Mouse (Mus musculus) hindbrain, embryonic 14.5 days (tissue): ENCODE measurements around the gene Polr2e. TPM values are rescaled to one million over a fixed set of nuclear protein-coding genes. Genes with fewer than 3 reads are reported as not detected.

Experiments
- ATAC-seq: fragments of 200-750 bp; cut with Nextera tagmentation; 2 replicates; pipeline ENCODE4 v1.8.0; 2017; ENCODE audit warnings: moderate number of reproducible peaks, mild to moderate bottlenecking, moderate TSS enrichment, moderate library complexity; ENCODE audit not compliant: low FRiP score
- DNase-seq: peaks from one replicate; pipeline ENCODE4 v3.0.0-alpha.2; 2015; ENCODE audit warnings: low spot score
- H3K27ac ChIP-seq: fragments of 300-500 bp; sonication (generic); 2 replicates; pipeline ENCODE4 v1.5.1; 2014; ENCODE audit warnings: mild to moderate bottlenecking, moderate library complexity
- H3K27me3 ChIP-seq: fragments of 300-500 bp; sonication (generic); 2 replicates; pipeline ENCODE4 v1.6.1; 2014; ENCODE audit warnings: mild to moderate bottlenecking, low read length, mixed read lengths; ENCODE audit not compliant: control insufficient read depth, insufficient read depth
- H3K36me3 ChIP-seq: fragments of 300-500 bp; sonication (generic); replicated peaks from 2 replicates; pipeline ENCODE4 v1.6.1; 2014; ENCODE audit not compliant: control insufficient read depth, insufficient read depth
- H3K4me1 ChIP-seq: fragments of 300-500 bp; sonication (generic); replicated peaks from 2 replicates; pipeline ENCODE4 v1.6.1; 2014; ENCODE audit warnings: antibody characterized with exemption, low read length, mixed read lengths; ENCODE audit not compliant: control insufficient read depth, insufficient read depth
- H3K4me2 ChIP-seq: fragments of 300-500 bp; sonication (generic); replicated peaks from 2 replicates; pipeline ENCODE4 v1.6.1; 2014; ENCODE audit warnings: mild to moderate bottlenecking, moderate library complexity
- H3K4me3 ChIP-seq: fragments of 300-500 bp; sonication (generic); replicated peaks from 2 replicates; pipeline ENCODE4 v1.5.1; 2014; ENCODE audit warnings: mild to moderate bottlenecking, low read length
- H3K9ac ChIP-seq: fragments of 300-500 bp; sonication (generic); 2 replicates; pipeline ENCODE4 v1.6.1; 2014
- H3K9me3 ChIP-seq: fragments of 300-500 bp; sonication (generic); 2 replicates; pipeline ENCODE4 v1.6.1; 2016; ENCODE audit warnings: low read length; ENCODE audit not compliant: control insufficient read depth
- WGBS: fragments of 180-500 bp; shearing (Covaris S2); extraction: QIAGEN DNeasy Blood & Tissue Kit; methylation state at CpG from one replicate; pipeline ENCODE4 v1.1.7; 2014; 5-methylcytosine and 5-hydroxymethylcytosine counted together
- polyA plus RNA-seq: library from polyadenylated mRNA; unstranded; fragments of >200 nt; fragmentation: Nextera tagmentation; extraction: Ambion mirVana; gene quantifications from 2 replicates; pipeline ENCODE4 v1.2.1, GENCODE M21; 2014

The Polr2e gene
- polyA plus RNA-seq, 1 experiment from 2014 or later: 150 TPM

DNA sequence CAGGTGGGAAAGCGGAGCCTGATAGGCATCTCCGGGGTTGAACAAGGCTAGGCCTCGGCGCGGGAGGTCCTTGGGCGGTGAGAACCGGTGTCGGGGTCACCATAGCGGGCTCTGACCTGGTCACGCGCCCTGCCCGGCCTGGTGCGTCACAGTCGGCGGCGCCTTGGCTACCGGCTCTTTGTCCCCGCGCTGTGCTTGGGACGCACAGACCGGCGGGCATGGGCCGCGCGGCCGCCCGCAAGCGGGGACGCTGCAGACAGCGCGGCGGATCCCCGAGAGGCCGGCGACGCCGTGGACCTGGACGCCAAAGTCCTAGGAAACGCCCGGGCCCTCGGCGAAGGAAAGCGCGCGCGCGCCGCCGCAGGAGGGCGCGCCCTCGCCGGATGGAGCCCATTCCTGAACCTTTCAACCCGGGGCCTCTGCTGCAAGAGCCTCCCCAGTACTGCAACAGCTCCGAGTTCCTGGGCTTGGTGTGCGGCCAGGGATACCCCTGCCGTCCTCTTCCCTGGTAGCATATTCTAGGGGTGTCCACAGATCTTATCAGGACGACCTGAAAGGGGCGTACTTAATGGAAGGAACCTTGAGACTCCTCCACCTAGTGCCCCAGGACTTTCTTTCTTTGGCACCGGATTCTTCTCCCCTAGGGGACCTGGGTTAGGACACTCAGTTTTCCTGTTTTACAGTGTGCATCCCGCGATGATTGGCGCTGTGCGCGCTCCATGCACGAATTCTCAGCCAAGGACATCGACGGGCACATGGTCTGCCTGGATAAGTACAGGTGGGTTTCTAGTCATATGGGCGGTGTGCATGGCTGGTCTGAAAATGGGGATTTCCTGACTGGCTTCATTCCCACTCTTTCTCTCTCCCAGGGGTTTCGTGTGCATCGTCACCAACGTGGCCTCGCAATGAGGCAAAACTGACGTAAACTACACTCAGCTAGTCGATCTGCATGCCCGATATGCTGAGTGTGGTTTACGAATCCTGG is 14.5 kb upstream of the Polr2e start:
- DNase-seq (peak; percentile 70), ATAC-seq (peak; percentile 54)
- Histone ChIP-seq H3K36me3 (peaks cover 35% of the 10 kb centered on the region), H3K9me3 (no peaks in the 10 kb centered on the region), H3K4me1 (peaks cover 16% of the 10 kb centered on the region), H3K9ac (peak overlapping the region; percentile 95), H3K27ac (peak overlapping the region; percentile 96), H3K4me2 (peak overlapping the region; percentile 78), H3K27me3 (no peaks in the 10 kb centered on the region), H3K4me3 (peak overlapping the region; percentile 91)
- 1% methylated on average over 77 of the region's 77 CpGs for WGBS

DNA sequence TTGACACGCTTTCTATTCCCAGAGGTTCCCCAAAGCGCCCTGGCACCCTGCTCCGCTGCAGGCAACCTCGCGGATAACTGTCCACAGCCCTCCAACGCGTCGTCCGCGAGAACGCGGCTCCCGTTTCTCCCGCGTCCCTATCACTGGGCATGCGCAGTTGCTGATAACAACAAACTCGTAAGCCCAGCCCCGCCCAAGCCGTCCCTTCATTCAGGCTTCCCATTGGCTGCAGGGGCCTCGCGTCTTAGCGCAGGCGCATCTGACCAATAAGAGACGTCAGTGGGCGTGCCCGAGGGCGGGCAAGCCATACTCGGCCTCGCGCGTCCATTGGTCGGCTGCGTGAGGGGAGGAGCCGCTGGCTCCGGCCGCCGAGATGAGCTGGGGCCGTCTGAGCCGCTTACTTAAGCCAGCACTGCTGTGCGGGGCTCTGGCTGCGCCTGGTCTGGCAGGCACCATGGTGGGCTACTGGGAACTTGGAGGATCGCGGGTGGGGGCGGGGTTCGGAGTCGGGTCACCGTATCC is 13.7 kb upstream of the Polr2e start:
- WGBS: under 1% methylated on average over 46 of the region's 47 CpGs

DNA sequence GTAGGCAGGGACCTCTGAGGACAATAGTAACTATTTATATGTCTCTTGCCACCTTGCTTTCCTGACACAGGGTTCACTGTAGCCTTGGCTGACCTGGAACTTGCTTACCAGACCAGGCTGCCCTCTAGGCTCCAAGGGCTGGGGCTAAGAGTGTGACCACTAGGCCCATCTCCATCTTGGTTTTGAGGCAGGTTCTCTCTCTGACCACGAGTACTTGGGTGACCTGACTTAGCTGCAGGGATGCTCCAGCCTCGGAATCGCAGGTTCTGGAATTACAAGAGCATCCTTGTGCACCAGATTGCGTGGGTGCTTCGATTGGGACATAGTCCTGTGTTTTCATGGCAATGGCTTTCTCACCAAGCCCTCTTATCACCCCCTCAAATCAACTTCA is 12.8 kb upstream of the Polr2e start:
- H3K9ac ChIP-seq: no peak overlapping the region
- ATAC-seq (no peak), DNase-seq (no peak)
- H3K4me2 ChIP-seq: 0 out of 2 replicates have a peak overlapping the region, but pooled peaks have one; percentile 62
- no peak overlapping the region for H3K4me3 ChIP-seq
- no peaks in the 10 kb centered on the region for H3K27me3 ChIP-seq
- 0 out of 2 replicates have a peak overlapping the region, but pooled peaks have one; percentile 10 for H3K27ac ChIP-seq
- 86% methylated on average over 5 of the region's 5 CpGs for WGBS
- H3K36me3 ChIP-seq: peaks cover 21% of the 10 kb centered on the region
- peaks cover 16% of the 10 kb centered on the region for H3K4me1 ChIP-seq
- H3K9me3 ChIP-seq: no peaks in the 10 kb centered on the region

More for the DNA sequence above, 13.7 kb upstream of the Polr2e start:
- H3K9ac ChIP-seq: peak overlapping the region; percentile 95
- H3K27me3 ChIP-seq: no peaks in the 10 kb centered on the region
- peak overlapping the region; percentile 78 for H3K4me2 ChIP-seq
- H3K4me3 ChIP-seq: peak overlapping the region; percentile 91
- peak; percentile 99 for DNase-seq
- no peaks in the 10 kb centered on the region for H3K9me3 ChIP-seq
- peaks cover 30% of the 10 kb centered on the region for H3K36me3 ChIP-seq
- peaks cover 16% of the 10 kb centered on the region for H3K4me1 ChIP-seq
- peak overlapping the region; percentile 96 for H3K27ac ChIP-seq
- peak; percentile 95 for ATAC-seq

DNA sequence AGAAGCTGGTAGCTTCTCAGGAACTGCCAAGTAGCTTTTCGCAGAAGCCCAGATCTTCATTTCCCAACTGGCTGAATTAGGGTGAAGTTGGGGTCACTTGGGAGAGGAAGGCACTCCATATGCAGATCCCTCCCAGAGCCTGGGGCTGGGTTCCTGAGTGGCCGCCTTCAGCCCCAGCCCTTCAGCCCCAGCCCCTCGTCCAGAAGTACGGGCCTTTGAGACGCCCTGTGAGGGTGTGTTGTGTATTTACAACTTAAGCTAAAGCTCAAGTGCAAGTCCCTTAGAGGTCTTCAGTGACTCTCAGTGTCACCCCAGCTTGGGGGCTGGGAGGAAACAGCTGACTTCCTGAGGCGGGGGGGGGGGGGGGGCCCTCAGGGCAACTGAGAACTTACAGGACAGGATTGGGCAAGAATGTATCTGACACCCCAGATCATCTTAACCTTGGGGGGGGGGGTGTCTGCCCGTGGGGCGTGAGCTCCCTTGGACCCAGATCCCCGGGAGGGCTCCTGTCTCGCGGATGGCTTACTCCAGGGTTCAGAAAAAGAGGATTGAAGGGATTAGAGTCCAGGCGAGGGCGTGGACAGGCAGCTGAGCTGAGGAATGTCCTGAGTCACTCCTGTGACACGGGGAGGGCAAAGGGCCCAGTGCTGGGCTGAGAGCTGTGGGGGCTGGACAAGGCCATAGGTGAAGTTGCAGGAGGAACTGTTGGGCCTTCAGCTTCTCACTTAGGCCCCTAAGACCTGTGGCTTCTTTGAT is 12.2 kb upstream of the Polr2e start:
- no peak for ATAC-seq
- Histone ChIP-seq H3K27me3 (no peaks in the 10 kb centered on the region), H3K27ac (0 out of 2 replicates have a peak overlapping the region, but pooled peaks have one; percentile 10)

DNA sequence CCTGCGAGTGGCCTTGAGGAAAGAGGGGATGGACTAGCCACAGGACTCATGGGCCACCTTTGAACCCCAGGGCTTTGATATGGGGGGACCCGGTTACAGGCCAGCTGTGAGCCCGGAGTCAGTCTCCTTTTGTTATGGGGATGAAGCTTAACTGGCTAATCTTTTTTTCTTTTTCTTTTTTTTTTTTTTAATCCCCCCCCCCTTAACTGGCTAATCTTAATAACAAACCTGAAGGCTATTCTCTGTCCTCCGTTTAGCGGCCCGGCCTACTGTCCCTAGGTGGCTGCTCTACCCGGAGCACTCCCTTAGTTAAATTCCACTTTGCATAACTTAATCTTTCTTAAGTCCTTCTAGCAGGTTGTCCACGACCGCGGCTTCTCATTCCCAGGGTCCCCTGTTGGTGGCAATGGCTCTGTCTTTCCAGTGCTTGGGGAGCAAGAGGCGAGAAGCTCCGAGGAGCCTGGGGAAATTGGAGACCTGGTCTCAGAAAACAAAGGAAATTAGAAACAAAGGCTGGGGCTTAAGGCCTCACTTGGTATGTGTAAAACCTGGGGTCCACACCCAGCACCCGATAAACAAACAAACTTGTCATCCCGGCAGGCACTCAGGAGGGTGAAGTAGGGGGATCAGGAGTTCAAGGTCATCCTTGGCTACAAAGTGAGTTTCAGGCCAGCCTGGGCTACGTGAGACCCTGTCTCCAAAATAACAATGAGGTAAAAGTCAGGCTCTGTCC is 11.5 kb upstream of the Polr2e start:
- Histone ChIP-seq H3K4me3 (no peak overlapping the region), H3K4me2 (no peak overlapping the region), H3K4me1 (peaks cover 16% of the 10 kb centered on the region), H3K27me3 (no peaks in the 10 kb centered on the region), H3K27ac (0 out of 2 replicates have a peak overlapping the region, but pooled peaks have one; percentile 10), H3K36me3 (peaks cover 9% of the 10 kb centered on the region; the same call in 1 of the 2 replicates), H3K9ac (0 out of 2 replicates have a peak overlapping the region, but pooled peaks have one; percentile 8), H3K9me3 (no peaks in the 10 kb centered on the region)
- no peak for DNase-seq
- ATAC-seq: no peak
- 14% methylated on average over 15 of the region's 15 CpGs for WGBS

More for the DNA sequence above, 12.2 kb upstream of the Polr2e start:
- no peak for DNase-seq
- 32% methylated on average over 13 of the region's 14 CpGs for WGBS
- Histone ChIP-seq H3K9ac (no peak overlapping the region), H3K9me3 (no peaks in the 10 kb centered on the region), H3K4me2 (no peak overlapping the region), H3K36me3 (peaks cover 16% of the 10 kb centered on the region), H3K4me1 (peaks cover 16% of the 10 kb centered on the region), H3K4me3 (no peak overlapping the region)

DNA sequence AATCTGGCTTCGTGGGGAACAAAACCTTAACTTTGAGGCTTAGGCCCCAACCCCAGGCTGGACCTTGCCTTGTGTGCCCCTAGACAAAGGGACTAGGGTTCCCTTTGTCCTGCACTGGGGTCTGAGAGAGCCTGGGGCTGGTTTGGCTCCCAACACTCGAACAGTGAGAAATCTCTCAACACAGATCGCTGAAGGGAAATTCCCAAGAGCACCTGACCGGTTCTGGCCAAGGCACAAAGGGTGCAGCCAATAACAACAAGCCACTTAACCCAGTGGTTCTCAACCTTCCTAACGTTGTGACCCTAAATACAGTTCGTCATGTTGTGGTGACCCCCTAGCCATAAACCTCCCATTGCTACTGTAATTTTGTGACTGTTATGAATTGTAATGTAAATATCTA is 10.6 kb upstream of the Polr2e start:
- H3K27ac ChIP-seq: no peak overlapping the region

DNA sequence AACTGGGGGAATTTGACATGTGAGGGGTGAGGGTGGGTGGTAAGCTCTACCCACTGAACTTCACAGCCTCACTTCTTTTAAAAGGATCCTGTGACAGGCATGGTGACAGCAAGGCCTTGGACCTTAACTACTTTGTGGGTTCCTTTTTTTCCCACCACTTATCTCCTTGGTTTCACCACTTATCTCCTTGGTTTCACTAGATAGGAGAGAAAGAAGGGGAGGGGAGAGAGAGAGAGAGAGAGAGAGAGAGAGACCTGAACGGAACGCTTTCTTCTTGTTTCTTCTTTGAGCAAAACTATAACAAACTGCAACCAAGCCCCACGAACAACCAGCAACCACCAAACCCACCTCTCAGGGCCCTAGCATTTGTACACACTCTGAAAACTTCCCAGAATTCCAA is 9.2 kb upstream of the Polr2e start:
- Histone ChIP-seq H3K27me3 (no peaks in the 10 kb centered on the region), H3K9me3 (no peaks in the 10 kb centered on the region), H3K4me3 (no peak overlapping the region), H3K27ac (no peak overlapping the region), H3K9ac (no peak overlapping the region), H3K4me1 (no peaks in the 10 kb centered on the region; the same call in 1 of the 2 replicates), H3K4me2 (no peak overlapping the region), H3K36me3 (no peaks in the 10 kb centered on the region)
- no peak for DNase-seq
- 53% methylated on average over 3 of the region's 3 CpGs for WGBS
- no peak for ATAC-seq

More for the DNA sequence above, 10.6 kb upstream of the Polr2e start:
- 0 out of 2 replicates have a peak overlapping the region, but pooled peaks have one; percentile 8 for H3K9ac ChIP-seq
- no peak overlapping the region for H3K4me2 ChIP-seq
- ATAC-seq (no peak), DNase-seq (no peak)
- peaks cover 8% of the 10 kb centered on the region for H3K4me1 ChIP-seq
- 19% methylated on average over 6 of the region's 6 CpGs for WGBS
- no peaks in the 10 kb centered on the region for H3K9me3 ChIP-seq
- no peaks in the 10 kb centered on the region for H3K27me3 ChIP-seq
- H3K36me3 ChIP-seq: peaks cover under 1% of the 10 kb centered on the region; the same call in 1 of the 2 replicates
- H3K4me3 ChIP-seq: no peak overlapping the region

DNA sequence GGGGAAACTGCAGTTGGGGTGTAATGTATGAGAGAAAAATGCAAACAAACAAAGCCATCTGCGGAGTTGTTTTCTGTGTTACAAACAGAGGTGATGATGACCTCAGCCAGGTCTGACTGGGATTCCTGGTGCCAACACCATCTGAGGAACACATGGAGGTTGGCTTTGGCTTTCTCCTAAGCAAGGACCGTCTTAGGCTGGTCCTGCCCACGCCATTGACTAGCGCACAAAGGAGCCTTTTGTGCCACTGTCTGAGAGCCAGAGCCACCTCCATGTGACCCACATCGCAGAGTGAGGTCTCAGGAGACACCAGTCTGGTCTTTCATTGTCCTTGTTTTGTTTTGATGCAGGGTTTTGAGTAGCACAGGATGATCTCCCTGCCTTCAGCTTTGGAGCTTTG is 8.8 kb upstream of the Polr2e start:
- no peaks in the 10 kb centered on the region for H3K9me3 ChIP-seq
- ATAC-seq (no peak), DNase-seq (no peak)
- H3K4me2 ChIP-seq: no peak overlapping the region
- no peak overlapping the region for H3K4me3 ChIP-seq
- no peaks in the 10 kb centered on the region for H3K27me3 ChIP-seq
- WGBS: 9% methylated on average over 5 of the region's 5 CpGs
- H3K4me1 ChIP-seq: no peaks in the 10 kb centered on the region; the same call in 1 of the 2 replicates
- 0 out of 2 replicates have a peak overlapping the region, but pooled peaks have one; percentile 20 for H3K27ac ChIP-seq
- no peak overlapping the region for H3K9ac ChIP-seq
- no peaks in the 10 kb centered on the region for H3K36me3 ChIP-seq
